Mouse (Mus musculus): ENCODE results near the gene Eif3k. TPM values are rescaled to one million over a fixed set of nuclear protein-coding genes. Genes with fewer than 3 reads are reported as not detected.
"Not testable (repeated sequence)": the region's sequence is repeated elsewhere in the genome, so short reads cannot be mapped to it uniquely, and the experiment has no call there.

The Eif3k gene
- total RNA-seq, 4 experiments from 2014 or later = 130 to 143 (median 134) TPM

- no peak for DNase-seq (ENCODE audit: low spot score in 2 of 2)
Observed at GRCm38 (mm10) chr7:28985207-28985606, 3.5 kb upstream of the Eif3k start.

- DNase-seq (ENCODE audit: low spot score in 2 of 2) = no peak
Observed at GRCm38 (mm10) chr7:28984452-28984851, 2.8 kb upstream of the Eif3k start.

- no peak for DNase-seq (ENCODE audit: low spot score in 2 of 2)
Observed at GRCm38 (mm10) chr7:28983849-28984248, 2.2 kb upstream of the Eif3k start.

GRCm38 (mm10) chr7:28983141-28983564, 1.5 kb upstream of the Eif3k start:
- no peak for DNase-seq (ENCODE audit: low spot score in 2 of 2)

GRCm38 (mm10) chr7:28982274-28983013, 780 bp upstream of the Eif3k start:
- no peak for DNase-seq (ENCODE audit: low spot score in 2 of 2)

GRCm38 (mm10) chr7:28977556-28977955, 4.1 kb downstream of the Eif3k start:
- DNase-seq (ENCODE audit: low spot score in 2 of 2) = no peak

- DNase-seq (ENCODE audit: low spot score in 2 of 2) = no peak
Observed at GRCm38 (mm10) chr7:28973025-28973424, 8.6 kb downstream of the Eif3k start.

GRCm38 (mm10) chr7:28972542-28972985, 9.1 kb downstream of the Eif3k start:
- DNase-seq (ENCODE audit: low spot score in 2 of 2) = peak; percentile 52 to 63

- no peak for DNase-seq (ENCODE audit: low spot score in 2 of 2)
Observed at GRCm38 (mm10) chr7:28971770-28972269, 9.8 kb downstream of the Eif3k start.

GRCm38 (mm10) chr7:28971029-28971428, 10.6 kb downstream of the Eif3k start:
- DNase-seq (ENCODE audit: low spot score in 2 of 2) = no peak

- DNase-seq (ENCODE audit: low spot score in 2 of 2) = peak; percentile 55 to 61
Observed at GRCm38 (mm10) chr7:28969672-28970394, 11.8 kb downstream of the Eif3k start.

- DNase-seq (ENCODE audit: low spot score in 2 of 2) = no peak
Observed at GRCm38 (mm10) chr7:28969271-28969670, 12.4 kb downstream of the Eif3k start.

GRCm38 (mm10) chr7:28968120-28968519, 13.5 kb downstream of the Eif3k start:
- not testable (repeated sequence) for DNase-seq (ENCODE audit: low spot score in 2 of 2)

- no peak for DNase-seq (ENCODE audit: low spot score in 2 of 2)
Observed at GRCm38 (mm10) chr7:28966751-28967505, 14.7 kb downstream of the Eif3k start.

- DNase-seq (ENCODE audit: low spot score in 2 of 2) = no peak
Observed at GRCm38 (mm10) chr7:28966181-28966580, 15.5 kb downstream of the Eif3k start.

GRCm38 (mm10) chr7:28965346-28965840, 16.3 kb downstream of the Eif3k start:
- no peak for DNase-seq (ENCODE audit: low spot score in 2 of 2)

- no peak for DNase-seq (ENCODE audit: low spot score in 2 of 2)
Observed at GRCm38 (mm10) chr7:28963399-28963923, 18.2 kb downstream of the Eif3k start.

GRCm38 (mm10) chr7:28961927-28962670, 19.6 kb downstream of the Eif3k start, which contains the start of gene Actn4:
Gene Actn4 (minus strand): TSS chr7:28962340.
- DNase-seq (ENCODE audit: low spot score in 2 of 2) = peak; percentile 98

- no peak for DNase-seq (ENCODE audit: low spot score in 2 of 2)
Observed at GRCm38 (mm10) chr7:28961584-28961926, 20.1 kb downstream of the Eif3k start.

GRCm38 (mm10) chr7:28960354-28961046, 21.2 kb downstream of the Eif3k start:
- no peak for DNase-seq (ENCODE audit: low spot score in 2 of 2)

Data from gastrocnemius, adult 8-10 months (tissue).